Mouse (Mus musculus) embryonic facial prominence, embryonic 14.5 days (tissue): ENCODE data around the gene Gstm5. TPM values are rescaled to one million over a fixed set of nuclear protein-coding genes. Genes with fewer than 3 reads are reported as not detected.

Experiments
- polyA plus RNA-seq: library from polyadenylated mRNA; unstranded; fragments of >200 nt; fragmentation: Nextera tagmentation; extraction: Ambion mirVana; gene quantifications from 2 replicates; pipeline ENCODE4 v1.2.1, GENCODE M21; 2014

The Gstm5 gene
- polyA plus RNA-seq, 1 experiment from 2014 or later: 226 TPM

Other genes starting within 250 kb of the Gstm5 start
- 89.3 and 95.0 TPM in 2 replicates for gene Ahcyl1, start 199.3 kb upstream of the Gstm5 start, polyA plus RNA-seq
- 18.1 and 21.4 TPM in 2 replicates for gene Csf1, start 135.4 kb upstream of the Gstm5 start, polyA plus RNA-seq
- gene Eps8l3, start 18.6 kb upstream of the Gstm5 start, polyA plus RNA-seq: not detected in 2 replicates
- gene Gstm7, start 36.0 kb downstream of the Gstm5 start, polyA plus RNA-seq: 13.9 and 15.2 TPM in 2 replicates
- gene Gstm6, start 47.9 kb downstream of the Gstm5 start, polyA plus RNA-seq: 7.5 and 7.7 TPM in 2 replicates
- gene Gstm3, start 73.5 kb downstream of the Gstm5 start, polyA plus RNA-seq: 0.17 TPM in 1 of 2 replicates, not detected in the other
- gene Gstm2, start 90.6 kb downstream of the Gstm5 start, polyA plus RNA-seq: 60.5 and 64.7 TPM in 2 replicates
- 223 and 225 TPM in 2 replicates for gene Gstm1, start 122.2 kb downstream of the Gstm5 start, polyA plus RNA-seq
- 14.1 and 14.2 TPM in 2 replicates for gene Gstm4, start 149.1 kb downstream of the Gstm5 start, polyA plus RNA-seq
- 31.6 and 33.8 TPM in 2 replicates for gene Ampd2, start 190.8 kb downstream of the Gstm5 start, polyA plus RNA-seq
- 0.35 and 0.53 TPM in 2 replicates for gene Gnat2, start 197.0 kb downstream of the Gstm5 start, polyA plus RNA-seq